24 mouse cellular contexts compared by ENCODE assay signal in genomic region chr2:65347367-65347766, GRCm38 (mm10). TPM values are rescaled to one million over a fixed set of nuclear protein-coding genes. Genes with fewer than 3 reads are reported as not detected.
DNase-seq lines count a peak whose midpoint lies in the region; ATAC-seq and TF ChIP-seq lines count a peak whose summit lies in the region.
"Had no signal": no experiment of that assay in that cellular context is flagged by ENCODE, and none has a peak within 500 bp of the region (broad histone marks: within the 10 kb centered on the region; RNA-seq: fewer than 3 reads in every experiment).

No protein-coding gene starts in this region.

- H3K4me2 ChIP-seq in neural tube, embryonic 13.5 days, result no peak overlapping the region
- no peak overlapping the region for H3K4me2 ChIP-seq in neural tube, embryonic 15.5 days
- no peak overlapping the region for H3K4me2 ChIP-seq in midbrain, postnatal 0 days (ENCODE audit: low read depth, low read length, poor library complexity, severe bottlenecking)
- H3K4me2 ChIP-seq in hindbrain, embryonic 12.5 days (replicated peaks), result no peak overlapping the region
- H3K4me2 ChIP-seq: forebrain, embryonic 13.5 days; heart, embryonic 11.5 days; heart, embryonic 15.5 days; hindbrain, embryonic 14.5 days had no signal

- 67% methylated on average over 4 of the region's 4 CpGs for WGBS in neural tube, embryonic 13.5 days
- 70% methylated on average over 4 of the region's 4 CpGs for WGBS in neural tube, embryonic 15.5 days
- 59% methylated on average over 4 of the region's 4 CpGs for WGBS in midbrain, postnatal 0 days
- 71% methylated on average over 4 of the region's 4 CpGs for WGBS in hindbrain, embryonic 12.5 days

- DNase-seq in layer of hippocampus, adult 2 months (ENCODE audit: low spot score in 2 of 2), result no peak
- DNase-seq in layer of hippocampus, adult 11-12 months (ENCODE audit: low spot score), result no peak
- DNase-seq in midbrain, postnatal 0 days (ENCODE audit: low spot score), result no peak
- DNase-seq in spleen, postnatal 10 days (ENCODE audit: low spot score in 2 of 2), result no peak
- DNase-seq: adrenal gland, adult 8-10 months; adrenal gland, postnatal 36 days; B cell, adult 2 months; cerebellum, adult 2 months; cerebellum, postnatal 10 days; forebrain, postnatal 0 days; gastrocnemius, postnatal 10 days; heart, adult 18-20 months; heart, postnatal 14 days had no signal

- no peak for ATAC-seq in neural tube, embryonic 13.5 days (ENCODE audit: low read depth)
- no peak for ATAC-seq in neural tube, embryonic 15.5 days (ENCODE audit: low FRiP score)
- ATAC-seq in inflammation-experienced regulatory T-cells, adult 6 months, result peak; percentile 67
- ATAC-seq in midbrain, postnatal 0 days (ENCODE audit: low FRiP score), result no peak
- ATAC-seq in hindbrain, embryonic 12.5 days (ENCODE audit: low FRiP score), result no peak
- ATAC-seq: forebrain, embryonic 13.5 days; forebrain, postnatal 0 days; Patski had no signal

- peak overlapping the region; percentile 32; the same call in 1 of the 2 replicates for H3K27ac ChIP-seq in layer of hippocampus, adult 2 months
- H3K27ac ChIP-seq in neural tube, embryonic 13.5 days (replicated peaks), result 0 out of 2 replicates have a peak overlapping the region, but pooled peaks have one; percentile 56
- H3K27ac ChIP-seq in neural tube, embryonic 15.5 days (replicated peaks), result no peak overlapping the region; the same call in 1 of the 2 replicates
- 0 out of 2 replicates have a peak overlapping the region, but pooled peaks have one; percentile 26 for H3K27ac ChIP-seq in midbrain, postnatal 0 days (ENCODE audit: low read depth, low read length)
- H3K27ac ChIP-seq in hindbrain, embryonic 12.5 days, result no peak overlapping the region
- H3K27ac ChIP-seq: embryonic facial prominence, embryonic 10.5 days; forebrain, embryonic 13.5 days; heart, embryonic 15.5 days; hindbrain, embryonic 14.5 days had no signal

- H3K9ac ChIP-seq in neural tube, embryonic 13.5 days, result no peak overlapping the region
- H3K9ac ChIP-seq in neural tube, embryonic 15.5 days (replicated peaks), result no peak overlapping the region
- H3K9ac ChIP-seq in midbrain, postnatal 0 days (replicated peaks; ENCODE audit: low read length, poor library complexity, severe bottlenecking), result no peak overlapping the region
- no peak overlapping the region for H3K9ac ChIP-seq in hindbrain, embryonic 12.5 days
- H3K9ac ChIP-seq: forebrain, embryonic 13.5 days; forebrain, postnatal 0 days; heart, embryonic 15.5 days; hindbrain, embryonic 14.5 days had no signal

- no peaks in the 10 kb centered on the region for H3K36me3 ChIP-seq in neural tube, embryonic 13.5 days
- no peaks in the 10 kb centered on the region for H3K36me3 ChIP-seq in neural tube, embryonic 15.5 days
- H3K36me3 ChIP-seq in midbrain, postnatal 0 days (ENCODE audit: insufficient read depth, low read length), result no peaks in the 10 kb centered on the region
- no peaks in the 10 kb centered on the region for H3K36me3 ChIP-seq in hindbrain, embryonic 12.5 days
- H3K36me3 ChIP-seq: embryonic facial prominence, embryonic 10.5 days; heart, embryonic 15.5 days had no signal

- no peak overlapping the region for H3K4me3 ChIP-seq in layer of hippocampus, adult 2 months
- no peak overlapping the region for H3K4me3 ChIP-seq in neural tube, embryonic 13.5 days
- no peak overlapping the region for H3K4me3 ChIP-seq in neural tube, embryonic 15.5 days (replicated peaks)
- no peak overlapping the region for H3K4me3 ChIP-seq in midbrain, postnatal 0 days (ENCODE audit: low read depth, low read length)
- H3K4me3 ChIP-seq in hindbrain, embryonic 12.5 days, result no peak overlapping the region
- H3K4me3 ChIP-seq: embryonic facial prominence, embryonic 10.5 days; forebrain, embryonic 13.5 days; heart, embryonic 15.5 days had no signal

- H3K27me3 ChIP-seq in neural tube, embryonic 13.5 days, result no peaks in the 10 kb centered on the region
- no peaks in the 10 kb centered on the region for H3K27me3 ChIP-seq in neural tube, embryonic 15.5 days (replicated peaks)
- H3K27me3 ChIP-seq in midbrain, postnatal 0 days (ENCODE audit: insufficient read depth, low read length), result no peaks in the 10 kb centered on the region
- H3K27me3 ChIP-seq in hindbrain, embryonic 12.5 days, result no peaks in the 10 kb centered on the region
- H3K27me3 ChIP-seq: forebrain, embryonic 13.5 days; heart, embryonic 15.5 days had no signal

- no peaks in the 10 kb centered on the region; the same call in 1 of the 2 replicates for H3K4me1 ChIP-seq in neural tube, embryonic 13.5 days (replicated peaks)
- H3K4me1 ChIP-seq in neural tube, embryonic 15.5 days, result no peaks in the 10 kb centered on the region
- H3K4me1 ChIP-seq in midbrain, postnatal 0 days (ENCODE audit: insufficient read depth, low read length), result no peaks in the 10 kb centered on the region
- H3K4me1 ChIP-seq in hindbrain, embryonic 12.5 days, result no peaks in the 10 kb centered on the region
- H3K4me1 ChIP-seq: forebrain, embryonic 13.5 days had no signal

- no peaks in the 10 kb centered on the region for H3K9me3 ChIP-seq in neural tube, embryonic 13.5 days
- H3K9me3 ChIP-seq in neural tube, embryonic 15.5 days (replicated peaks), result no peaks in the 10 kb centered on the region
- no peaks in the 10 kb centered on the region for H3K9me3 ChIP-seq in midbrain, postnatal 0 days (ENCODE audit: low read length)
- no peaks in the 10 kb centered on the region for H3K9me3 ChIP-seq in hindbrain, embryonic 12.5 days (replicated peaks)
- H3K9me3 ChIP-seq: embryonic facial prominence, embryonic 10.5 days; forebrain, embryonic 13.5 days; heart, embryonic 15.5 days had no signal

- no peak for TF ChIP-seq CTCF in layer of hippocampus, adult 2 months (conservative IDR thresholded peaks at IDR 0.05)
- no peak for TF ChIP-seq CTCF in midbrain, postnatal 0 days (IDR thresholded peaks at IDR 0.05)

RNA-seq across cellular contexts. Expression of gene Slc38a11, which starts 16.5 kb away (rescaled TPM):
- total RNA-seq in layer of hippocampus, adult 2 months (2021), result 1 to 10 TPM; 3.1 to 3.5 TPM
- 0.22 and 1.5 TPM in 2 replicates for polyA plus RNA-seq in neural tube, embryonic 13.5 days (2015; fragmentation: Nextera tagmentation; extraction: Ambion mirVana)
- polyA plus RNA-seq in neural tube, embryonic 15.5 days (2015; fragmentation: Nextera tagmentation; extraction: Ambion mirVana), result 1.1 TPM in 2 replicates
- under 1 TPM in 2 of 3 experiments, not detected in 1; 0.24 to 0.55 TPM for polyA plus RNA-seq in inflammation-experienced regulatory T-cells, adult 6 months (2017; shearing (Covaris generic))
- 3.3 and 4.0 TPM in 2 replicates for total RNA-seq in midbrain, postnatal 0 days (2014; rRNA removed)
- polyA plus RNA-seq in midbrain, postnatal 0 days (2015; fragmentation: Nextera tagmentation; extraction: Ambion mirVana), result 1.0 and 1.3 TPM in 2 replicates
- 0.30 and 0.34 TPM in 2 replicates for polyA plus RNA-seq in hindbrain, embryonic 12.5 days (2016; fragmentation: Nextera tagmentation; extraction: Ambion mirVana)
- total RNA-seq: hematopoietic stem cell, adult 5-6 weeks had no signal
- polyA plus RNA-seq: heart, embryonic 11.5 days; Patski had no signal

Comparison
In these comparisons a context has a peak if more than half of its experiments do, and no peak if none do; other contexts are left out.
1. H3K27ac ChIP-seq: peak in layer of hippocampus, adult 2 months (single experiment), neural tube, embryonic 13.5 days (single experiment) and midbrain, postnatal 0 days (single experiment); none in neural tube, embryonic 15.5 days (single experiment) and hindbrain, embryonic 12.5 days (single experiment).